Mouse (Mus musculus) adrenal gland, adult (tissue): Measurements from ENCODE around the gene Shank1.
"Not testable (repeated sequence)": the region's sequence is repeated elsewhere in the genome, so short reads cannot be mapped to it uniquely, and the experiment has no call there.

Experiments used
- DNase-seq, 2 experiments: peaks; one replicate each; pipeline ENCODE4 v3.0.0; 2022 to 2023; ENCODE audit warnings: low spot score in 1 of 2; ENCODE audit not compliant: inconsistent age in 2 of 2

Shank1 gene

DNA sequence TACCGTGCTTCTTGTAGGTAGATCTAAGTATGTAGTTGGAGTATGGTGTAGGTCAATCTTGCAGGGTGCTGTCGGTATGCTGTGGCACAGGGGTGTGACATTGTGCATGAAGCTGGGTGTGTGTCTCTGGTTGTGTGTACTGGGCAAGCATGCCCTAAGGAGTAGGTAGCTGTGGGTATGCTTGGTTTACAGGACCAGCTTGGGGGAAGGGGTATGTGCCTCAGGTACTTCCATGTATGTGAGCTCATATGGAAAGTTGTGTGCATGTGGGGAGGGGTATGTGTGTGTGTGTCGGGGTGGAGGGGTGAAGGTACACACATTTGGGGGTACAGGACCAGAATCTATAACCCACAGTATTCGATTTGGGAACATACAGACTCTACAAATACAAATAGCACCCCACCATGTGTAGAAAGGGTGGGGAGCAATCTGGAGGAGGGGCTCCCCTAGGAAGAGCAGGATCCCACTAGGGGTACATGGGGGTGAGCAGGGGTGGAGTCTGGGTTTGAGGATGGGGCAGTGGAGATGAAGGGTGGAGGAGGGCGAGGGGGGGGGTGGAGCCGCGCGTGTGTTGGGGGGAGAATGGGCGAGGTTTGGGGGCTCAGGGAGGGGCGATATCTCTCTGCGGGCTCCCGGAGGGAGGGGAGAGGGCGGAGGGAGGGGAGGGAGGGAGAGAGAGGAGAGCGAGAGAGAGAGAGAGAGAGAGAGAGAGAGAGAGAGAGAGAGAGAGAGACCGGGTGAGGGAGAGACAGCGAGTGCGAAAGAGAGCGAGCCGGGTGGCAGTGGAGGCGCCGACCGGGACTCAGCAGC is at the start of gene Shank1:
Shank1 (plus strand) TSS at position 779 of the 810 bp plus-strand sequence.
- DNase-seq: no peak

- DNase-seq: peak in 1 of 2 experiments; percentile 66
Measured at GRCm38 (mm10) chr7:44260410-44260809, 49.6 kb upstream of the Shank1 start.

DNA sequence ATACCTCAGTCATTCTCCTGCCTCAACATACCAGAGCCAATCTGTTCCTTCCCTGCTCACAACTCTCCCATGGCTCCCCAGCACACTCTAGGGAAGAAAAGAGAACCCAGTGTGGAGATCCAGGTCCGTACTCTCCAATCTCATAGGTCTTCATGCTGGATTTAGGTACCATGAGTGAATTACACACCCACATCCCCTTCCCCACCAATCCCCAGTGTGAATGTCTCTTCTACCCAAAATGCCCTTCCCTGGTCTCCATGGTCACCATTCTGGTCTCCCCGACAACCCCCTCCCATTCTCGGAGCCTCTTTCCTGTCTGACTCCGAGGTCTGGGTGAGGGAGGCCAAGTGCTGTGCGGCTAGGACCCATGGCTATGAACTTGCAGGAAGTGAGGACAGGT is 48.9 kb upstream of the Shank1 start, which contains the start of gene Gm15517:
Gm15517 (plus strand) TSS at position 301 of the 400 bp plus-strand sequence.
- DNase-seq: no peak

DNA sequence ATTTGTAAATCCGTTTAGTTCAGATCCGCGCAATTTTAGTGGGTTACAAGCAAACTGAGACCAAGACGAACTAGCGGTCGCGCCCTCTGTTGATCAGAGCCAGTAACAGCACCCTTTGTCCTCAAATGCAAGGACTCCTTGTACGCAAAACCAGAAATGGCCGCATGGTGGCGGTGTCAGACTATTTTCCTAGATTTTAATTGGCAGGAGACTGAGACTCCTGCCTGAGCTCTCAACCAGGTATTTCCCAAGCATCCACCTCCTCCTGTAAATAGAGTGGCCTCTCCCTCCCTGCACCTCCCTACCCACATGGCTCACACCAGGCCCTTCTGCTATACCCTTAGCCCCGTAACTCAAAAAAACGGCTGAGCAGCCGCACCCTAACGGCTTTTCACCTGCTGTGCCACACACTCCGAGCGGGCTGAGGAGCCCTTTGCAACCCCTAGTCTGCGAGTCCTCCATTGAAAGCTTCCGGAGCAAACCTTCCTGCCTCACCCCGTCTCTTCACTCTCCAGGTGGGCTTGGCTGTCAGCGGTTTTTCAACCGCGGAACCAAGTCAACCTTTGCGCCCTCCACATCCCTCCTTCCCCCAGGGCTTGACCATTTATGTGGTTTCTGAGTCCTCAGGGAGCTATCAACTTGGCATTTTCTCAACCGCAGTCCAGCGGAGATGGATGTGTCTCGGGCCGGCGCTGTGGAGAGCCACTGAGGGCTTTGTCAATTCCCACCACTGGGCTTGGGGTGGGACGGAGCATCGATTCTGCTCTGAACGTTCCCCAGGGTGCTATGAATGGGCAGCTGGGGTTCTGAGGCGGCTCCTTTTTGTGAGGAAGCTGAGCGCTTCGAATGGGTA is 47.0 kb upstream of the Shank1 start:
- peak; percentile 90 to 98 for DNase-seq

DNA sequence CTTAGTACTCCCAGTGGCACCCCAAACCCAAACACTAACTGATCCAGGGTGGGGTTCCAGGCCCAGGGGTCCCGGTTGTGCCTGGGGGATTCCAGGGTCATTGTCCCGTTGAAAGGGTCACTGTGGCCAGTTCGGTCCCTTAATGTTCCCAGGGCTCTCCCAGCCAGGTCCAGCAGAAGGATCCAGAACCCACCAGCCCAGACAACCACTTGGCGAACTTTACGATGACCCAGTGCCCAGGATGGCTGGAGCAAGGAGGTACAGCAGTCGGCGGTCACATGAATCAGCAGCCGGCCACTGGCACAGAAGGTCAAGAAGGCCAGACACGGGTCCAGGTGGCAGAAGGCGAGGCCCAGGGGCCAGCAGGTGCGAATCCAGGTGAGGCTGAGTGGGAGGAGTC is 41.9 kb upstream of the Shank1 start:
- no peak for DNase-seq

- DNase-seq: no peak
Measured at GRCm38 (mm10) chr7:44269397-44269796, 40.7 kb upstream of the Shank1 start.

DNA sequence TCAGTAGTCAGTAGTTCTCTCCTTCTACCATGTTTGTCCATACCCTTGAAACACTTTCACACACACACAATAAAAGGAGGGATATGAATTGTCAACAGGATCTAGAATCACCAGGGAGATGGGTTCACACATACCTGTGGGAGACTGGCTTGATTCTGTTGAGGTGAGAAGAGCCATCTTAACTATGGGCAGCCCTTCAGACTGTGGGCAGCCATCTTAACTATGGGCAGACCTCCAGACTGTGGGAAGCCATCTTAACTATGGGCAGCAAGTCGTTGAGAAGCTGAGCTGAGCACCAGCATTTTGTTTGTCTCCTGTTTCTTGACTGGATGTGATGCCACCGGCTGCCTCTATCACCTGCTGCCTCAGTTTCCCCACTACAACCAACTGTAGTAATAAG is 38.7 kb upstream of the Shank1 start:
- peak in 1 of 2 experiments; percentile 31 for DNase-seq

DNA sequence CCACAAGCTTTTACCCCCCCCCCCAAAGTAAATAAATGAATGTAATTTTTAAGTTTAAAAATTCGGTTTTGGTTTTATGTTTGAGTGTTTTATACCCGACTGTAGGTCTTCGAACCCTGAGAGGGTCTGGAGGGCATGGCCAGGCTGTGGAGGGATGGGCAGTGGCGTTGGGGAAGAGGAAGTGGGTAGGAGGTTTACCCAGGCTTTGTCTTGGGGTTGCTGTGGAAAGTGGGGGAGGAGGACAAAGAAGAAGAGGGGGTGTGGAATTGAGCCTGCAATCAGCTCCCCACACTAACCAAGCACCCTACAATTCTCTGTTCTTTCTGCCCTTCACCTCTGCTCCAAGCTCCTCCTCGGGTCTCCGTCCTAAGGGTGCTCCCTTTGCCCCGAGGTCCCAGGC is 37.5 kb upstream of the Shank1 start:
- no peak for DNase-seq

GRCm38 (mm10) chr7:44273446-44273845 is 36.6 kb upstream of the Shank1 start:
- DNase-seq: no peak

GRCm38 (mm10) chr7:44274096-44274495 is 36.0 kb upstream of the Shank1 start:
- no peak for DNase-seq

DNA sequence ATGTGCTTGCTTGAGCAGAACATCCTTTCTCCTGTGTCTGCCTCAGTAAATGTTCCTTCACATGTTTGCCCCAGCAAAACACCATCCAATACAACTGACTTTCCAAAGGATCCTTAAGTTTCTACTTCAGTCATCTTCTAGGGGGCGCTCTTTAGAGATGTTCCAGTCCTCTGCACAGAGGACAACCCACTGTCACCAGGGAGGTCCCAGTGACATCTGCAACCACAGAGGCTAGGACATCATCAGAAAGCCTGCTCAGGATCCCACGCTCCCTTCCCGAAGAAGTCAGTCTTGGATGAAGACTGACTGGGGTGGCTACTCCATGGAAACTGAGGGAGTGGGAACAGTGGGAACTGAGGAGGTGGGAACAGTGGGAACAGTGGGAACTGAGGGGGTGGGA is 34.5 kb upstream of the Shank1 start:
- no peak for DNase-seq

DNA sequence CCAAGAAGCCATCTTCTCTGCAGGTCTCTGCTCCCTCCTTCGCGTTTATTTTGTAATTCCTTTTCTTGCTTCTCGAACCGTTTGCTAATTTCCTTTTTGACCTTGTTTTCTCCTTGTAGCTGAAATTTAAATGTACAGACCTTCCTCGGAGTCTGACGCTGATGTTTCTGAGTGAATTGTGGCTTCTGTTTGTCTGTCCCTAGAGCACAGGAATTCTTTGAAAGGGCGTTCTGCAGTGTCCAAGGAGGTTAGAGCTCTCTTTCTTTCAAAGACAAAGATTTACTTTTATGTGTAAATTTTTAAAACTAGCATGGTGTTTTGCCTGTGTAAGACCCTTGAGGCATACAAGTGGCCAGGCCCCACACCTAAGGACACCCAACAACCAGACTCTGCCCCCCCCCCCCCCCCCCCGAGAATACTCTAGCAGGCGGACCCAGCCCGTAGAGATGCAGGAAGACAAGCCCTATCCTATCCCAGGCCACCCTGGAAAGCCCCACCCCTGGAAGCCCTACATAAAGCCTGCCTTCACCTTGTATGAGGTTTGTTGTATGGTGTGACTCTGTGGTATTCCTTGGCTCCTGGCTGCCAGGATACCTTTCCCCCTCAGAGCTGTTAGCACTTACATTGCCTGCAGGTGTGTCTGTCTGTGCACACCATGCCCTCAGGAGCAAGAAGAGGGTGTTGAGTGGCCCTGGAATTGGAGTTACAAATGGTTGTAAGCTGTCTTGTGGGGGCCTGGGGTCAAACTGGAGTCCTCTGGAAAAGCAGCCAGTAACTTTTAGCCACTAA is 33.4 kb upstream of the Shank1 start:
- no peak for DNase-seq

GRCm38 (mm10) chr7:44277250-44277622 is 32.8 kb upstream of the Shank1 start:
- DNase-seq: peak in 1 of 2 experiments; percentile 79

DNA sequence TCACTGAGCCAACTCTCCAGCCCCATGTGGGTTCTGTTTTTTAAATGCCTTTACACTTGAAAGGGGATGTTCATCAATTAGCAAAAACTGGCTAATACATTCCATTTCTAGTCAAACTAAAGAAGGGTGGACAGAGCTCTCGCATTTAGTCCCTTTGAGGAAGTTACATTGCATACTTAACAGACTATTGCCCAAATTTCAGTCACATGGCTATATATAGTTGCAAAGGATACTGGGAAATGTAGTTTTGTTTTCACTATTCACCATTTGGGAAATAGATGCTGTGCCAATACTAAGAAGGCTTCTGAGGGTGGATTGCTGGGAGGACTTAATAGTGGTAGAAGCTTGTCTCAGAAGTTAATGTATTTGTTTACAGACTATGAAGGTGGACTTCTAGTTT is 29.1 kb upstream of the Shank1 start:
- DNase-seq: no peak

GRCm38 (mm10) chr7:44281586-44281985 is 28.5 kb upstream of the Shank1 start:
- DNase-seq: no peak

GRCm38 (mm10) chr7:44287760-44288159 is 22.3 kb upstream of the Shank1 start:
- peak; percentile 20 to 31 for DNase-seq

- no peak for DNase-seq
Measured at GRCm38 (mm10) chr7:44290986-44291385, 19.1 kb upstream of the Shank1 start.

DNA sequence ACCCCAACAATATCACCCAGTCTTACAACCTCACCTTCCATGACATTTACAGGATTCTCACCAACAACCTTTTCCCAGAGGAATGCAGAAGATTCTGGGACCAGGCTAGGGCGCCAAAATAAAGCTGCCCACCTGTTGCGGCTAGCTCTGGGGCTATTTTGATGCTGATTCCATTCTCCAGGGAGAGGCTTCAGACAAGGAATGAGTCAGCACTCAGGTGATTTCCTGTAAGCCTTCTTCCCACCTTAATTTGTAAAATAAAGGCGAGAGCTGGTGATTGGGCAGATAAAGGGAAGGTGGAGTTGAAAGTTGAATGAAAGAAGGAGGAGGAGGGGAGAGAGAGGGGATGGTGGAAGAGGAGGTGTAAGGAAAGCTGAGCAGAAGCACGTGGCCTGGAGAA is 18.6 kb upstream of the Shank1 start:
- no peak for DNase-seq

- DNase-seq: not testable (repeated sequence)
Measured at GRCm38 (mm10) chr7:44297501-44297900, 12.6 kb upstream of the Shank1 start.

DNA sequence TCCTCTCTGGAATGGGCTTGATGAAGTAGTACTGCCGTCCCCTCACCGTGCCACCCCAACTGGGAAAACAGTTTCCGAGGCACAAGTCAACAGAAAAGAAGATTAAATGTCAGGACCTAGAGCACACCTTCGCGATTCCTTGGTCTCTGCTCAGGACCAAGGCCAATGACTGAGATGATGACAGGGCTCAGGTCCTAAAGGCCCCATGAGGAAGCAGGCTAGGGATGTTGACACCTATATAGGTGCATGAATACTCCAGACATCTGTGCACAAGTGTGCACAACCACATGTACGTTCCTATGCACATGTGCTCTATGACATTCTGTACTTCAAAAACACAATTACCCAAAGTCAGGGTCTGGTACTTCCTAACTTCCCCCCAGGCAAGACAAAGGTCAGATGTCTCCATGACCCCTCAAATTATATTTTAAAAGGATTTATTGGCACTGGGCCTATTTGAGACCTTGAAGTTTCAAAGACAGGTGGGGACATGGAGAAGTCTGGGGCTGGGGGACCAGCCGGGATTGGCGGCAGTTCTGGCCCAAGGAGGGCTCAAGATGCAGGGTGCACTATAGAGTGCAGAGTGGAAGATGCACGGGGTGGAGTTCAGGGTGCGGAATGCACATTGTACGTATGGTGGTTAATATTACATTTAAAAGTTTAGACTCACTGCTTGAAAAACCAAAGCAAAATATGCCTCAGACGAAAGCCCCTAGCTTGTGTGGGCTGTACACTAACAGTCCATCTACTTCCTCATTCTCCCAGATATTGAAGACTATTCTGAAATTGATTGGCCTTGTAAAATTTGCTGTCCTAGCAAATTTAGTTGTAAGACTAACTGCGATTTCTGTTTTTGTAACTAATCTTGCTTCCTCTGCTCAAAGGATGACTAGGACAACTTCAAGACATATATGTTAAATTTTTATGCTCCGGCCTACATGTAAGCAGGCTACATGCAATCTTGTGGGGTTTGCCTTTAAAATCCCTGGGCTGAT is 6.4 kb upstream of the Shank1 start:
- DNase-seq: peak; percentile 23 to 37
